ENCODE assay signal across 26 mouse cellular contexts in the genomic region with DNA sequence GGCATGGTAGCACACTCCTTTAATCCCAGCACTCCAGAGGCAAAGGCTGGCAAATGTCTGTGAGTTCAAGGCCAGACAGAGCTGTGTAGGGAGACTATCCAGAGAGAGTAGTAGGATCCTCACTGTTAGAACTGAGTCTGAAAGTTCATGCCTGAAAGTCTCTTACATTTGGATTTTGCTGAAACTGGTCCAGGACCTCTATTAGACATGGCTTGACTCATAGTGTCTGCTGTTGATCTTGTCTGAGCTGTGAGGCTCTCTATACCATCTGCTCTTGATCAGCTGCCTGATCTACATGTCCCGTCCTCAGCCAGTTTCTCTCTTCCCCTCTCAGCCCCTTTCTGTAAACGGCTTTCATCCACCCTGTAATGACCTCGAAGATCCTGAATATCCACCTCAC.
"Had no signal": no experiment of that assay in that cellular context is flagged by ENCODE, and none has a peak within 500 bp of the region (broad histone marks: within the 10 kb centered on the region; RNA-seq: fewer than 3 reads in every experiment).

No protein-coding gene starts in this region.

- ATAC-seq: forebrain, embryonic 13.5 days; forebrain, embryonic 14.5 days; forebrain, embryonic 15.5 days; forebrain, embryonic 16.5 days; forebrain, postnatal 0 days had no signal

- H3K4me2 ChIP-seq: embryonic facial prominence, embryonic 12.5 days; embryonic facial prominence, embryonic 13.5 days; embryonic facial prominence, embryonic 15.5 days; forebrain, embryonic 12.5 days; forebrain, embryonic 13.5 days; forebrain, embryonic 15.5 days had no signal

- H3K4me3 ChIP-seq: embryonic facial prominence, embryonic 10.5 days; embryonic facial prominence, embryonic 12.5 days; embryonic facial prominence, embryonic 13.5 days; embryonic facial prominence, embryonic 15.5 days; erythroblast, embryonic 14.5 days; forebrain, embryonic 10.5 days; forebrain, embryonic 12.5 days; forebrain, embryonic 13.5 days; forebrain, embryonic 15.5 days; gastrocnemius, adult 2 months; heart, adult 2 months had no signal

- H3K27ac ChIP-seq: embryonic facial prominence, embryonic 10.5 days; embryonic facial prominence, embryonic 12.5 days; embryonic facial prominence, embryonic 13.5 days; embryonic facial prominence, embryonic 15.5 days; forebrain, embryonic 10.5 days; forebrain, embryonic 12.5 days; forebrain, embryonic 13.5 days; forebrain, embryonic 15.5 days; gastrocnemius, adult 2 months; heart, adult 2 months had no signal

- H3K9me3 ChIP-seq: embryonic facial prominence, embryonic 10.5 days; embryonic facial prominence, embryonic 12.5 days; embryonic facial prominence, embryonic 13.5 days; embryonic facial prominence, embryonic 15.5 days; forebrain, embryonic 10.5 days; forebrain, embryonic 12.5 days; forebrain, embryonic 13.5 days; forebrain, embryonic 15.5 days had no signal

- H3K36me3 ChIP-seq: embryonic facial prominence, embryonic 10.5 days; embryonic facial prominence, embryonic 12.5 days; embryonic facial prominence, embryonic 13.5 days; embryonic facial prominence, embryonic 15.5 days; forebrain, embryonic 10.5 days; forebrain, embryonic 12.5 days; forebrain, embryonic 15.5 days had no signal

- DNase-seq: cerebellum, adult 9-11 months; cerebellum, postnatal 10 days; cerebellum, postnatal 14 days; cerebellum, postnatal 25 days; cerebellum, postnatal 36 days; embryo, embryonic 11 days; forebrain, postnatal 0 days; gastrocnemius, adult 2 months; gastrocnemius, postnatal 10 days; gastrocnemius, postnatal 14 days; gastrocnemius, postnatal 25 days; gastrocnemius, postnatal 36 days; heart, adult 11 months; heart, adult 18-20 months; heart, adult 2 months had no signal

- H3K27me3 ChIP-seq: embryonic facial prominence, embryonic 12.5 days; embryonic facial prominence, embryonic 13.5 days; embryonic facial prominence, embryonic 15.5 days; forebrain, embryonic 12.5 days; forebrain, embryonic 13.5 days; forebrain, embryonic 15.5 days had no signal

- H3K9ac ChIP-seq: embryonic facial prominence, embryonic 12.5 days; embryonic facial prominence, embryonic 13.5 days; embryonic facial prominence, embryonic 15.5 days; forebrain, embryonic 12.5 days; forebrain, embryonic 13.5 days; forebrain, embryonic 15.5 days; forebrain, postnatal 0 days had no signal
